Mouse (Mus musculus) MEL (cell line): ENCODE measurements around the gene Oaz2. TPM values are rescaled to one million over a fixed set of nuclear protein-coding genes. Genes with fewer than 3 reads are reported as not detected.

Experiments
- DNase-seq: peaks from one replicate; pipeline ENCODE4 v3.0.0; 2011; ENCODE audit warnings: low read depth, low spot score
- H3K27ac ChIP-seq: 2 replicates; pipeline ENCODE4 v1.5.1; 2012; ENCODE audit warnings: low read depth, mild to moderate bottlenecking, control low read depth, low read length, moderate library complexity; ENCODE audit not compliant: control insufficient read depth
- H3K27me3 ChIP-seq, 2 experiments: fragments of 150-350 bp in 1 of 2; sonication (generic) in 1 of 2; 2 replicates each; pipeline ENCODE4 v1.6.1; 2012; ENCODE audit warnings: low read length in 2 of 2, mild to moderate bottlenecking in 2 of 2, improper control_type of control experiment in 1 of 2, moderate library complexity in 1 of 2; ENCODE audit not compliant: insufficient read depth in 2 of 2, control insufficient read depth in 1 of 2
- H3K36me3 ChIP-seq, 2 experiments: 2 replicates each; pipeline ENCODE4 v1.6.1; 2012 to 2014; ENCODE audit warnings: low read length in 2 of 2, improper control_type of control experiment in 1 of 2, inconsistent platforms in 1 of 2, mild to moderate bottlenecking in 1 of 2; ENCODE audit not compliant: insufficient read depth in 2 of 2, control insufficient read depth in 1 of 2
- H3K4me1 ChIP-seq, 2 experiments: fragments of 150-350 bp in 1 of 2; sonication (generic) in 1 of 2; 2 replicates each; pipeline ENCODE4 v1.6.1; 2012; ENCODE audit warnings: low read length in 2 of 2, improper control_type of control experiment in 1 of 2, mild to moderate bottlenecking in 1 of 2; ENCODE audit not compliant: insufficient read depth in 2 of 2, control insufficient read depth in 1 of 2
- H3K4me3 ChIP-seq, 2 experiments: fragments of 150-350 bp in 1 of 2; sonication (generic) in 1 of 2; 2 replicates each; pipeline ENCODE4 v1.5.1; 2012; ENCODE audit warnings: low read depth in 2 of 2, low read length in 2 of 2, mild to moderate bottlenecking in 2 of 2, moderate library complexity in 2 of 2, control low read depth in 1 of 2, improper control_type of control experiment in 1 of 2; ENCODE audit not compliant: control insufficient read depth in 1 of 2, insufficient read depth in 1 of 2
- H3K79me2 ChIP-seq: 2 replicates; pipeline ENCODE4 v1.6.1; 2012; ENCODE audit warnings: mild to moderate bottlenecking, low read length, moderate library complexity; ENCODE audit not compliant: control insufficient read depth, poor library complexity, insufficient read depth
- H3K9ac ChIP-seq: 2 replicates; pipeline ENCODE4 v1.6.1; 2012; ENCODE audit warnings: low read depth, mild to moderate bottlenecking, control low read depth, low read length, moderate library complexity; ENCODE audit not compliant: control insufficient read depth, poor library complexity, severe bottlenecking
- H3K9me3 ChIP-seq: fragments of 150-350 bp; sonication (generic); replicated peaks from 2 replicates; pipeline ENCODE4 v1.6.1; 2012; ENCODE audit warnings: mild to moderate bottlenecking, low read length, improper control_type of control experiment, moderate library complexity; ENCODE audit not compliant: insufficient read depth
- CHD1 ChIP-seq: IDR thresholded peaks from 2 replicates; pipeline ENCODE4 v1.6.1; 2012; ENCODE audit warnings: low read depth, mild to moderate bottlenecking, inconsistent platforms, low read length, improper control_type of control experiment
- CHD2 ChIP-seq: IDR thresholded peaks from 2 replicates; pipeline ENCODE4 v1.6.1; 2011; ENCODE audit warnings: low read length, improper control_type of control experiment
- CTCF ChIP-seq, 3 experiments: IDR thresholded peaks in 2 of 3; conservative IDR thresholded peaks in 1 of 3; 2 replicates each; pipeline ENCODE4 v1.5.1; 2011 to 2012; ENCODE audit warnings: low read length in 3 of 3, low read depth in 2 of 3, mild to moderate bottlenecking in 2 of 3, improper control_type of control experiment in 1 of 3, inconsistent platforms in 1 of 3, mixed read lengths in 1 of 3, moderate library complexity in 1 of 3; ENCODE audit not compliant: control insufficient read depth in 1 of 3, insufficient read depth in 1 of 3, poor library complexity in 1 of 3, severe bottlenecking in 1 of 3
- E2F4 ChIP-seq: IDR thresholded peaks from 2 replicates; pipeline ENCODE4 v1.6.1; 2011; ENCODE audit warnings: low read depth, low read length, improper control_type of control experiment, borderline replicate concordance
- ELF1 ChIP-seq: IDR thresholded peaks from 2 replicates; pipeline ENCODE4 v1.6.1; 2014; ENCODE audit warnings: low read depth, mild to moderate bottlenecking, inconsistent platforms, low read length, improper control_type of control experiment, moderate library complexity
- EP300 ChIP-seq, 2 experiments: IDR thresholded peaks; 2 replicates each; pipeline ENCODE4 v1.6.1; 2011; ENCODE audit warnings: improper control_type of control experiment in 2 of 2, low read length in 2 of 2, low read depth in 1 of 2, mild to moderate bottlenecking in 1 of 2
- GATA1 ChIP-seq: IDR thresholded peaks from 2 replicates; pipeline ENCODE4 v1.6.1; 2011; ENCODE audit warnings: low read depth, low read length, improper control_type of control experiment
- JUND ChIP-seq: IDR thresholded peaks from 2 replicates; pipeline ENCODE4 v1.6.1; 2011; ENCODE audit warnings: low read depth, mild to moderate bottlenecking, improper control_type of control experiment, low read length
- KAT2A ChIP-seq: conservative IDR thresholded peaks from 2 replicates; pipeline ENCODE4 v1.6.1; 2012; ENCODE audit warnings: low read depth, low read length, improper control_type of control experiment, inconsistent platforms
- MAFK ChIP-seq: IDR thresholded peaks from 2 replicates; pipeline ENCODE4 v1.6.1; 2011; ENCODE audit warnings: low read depth, mild to moderate bottlenecking, low read length, improper control_type of control experiment, borderline replicate concordance
- MYC ChIP-seq: IDR thresholded peaks from 2 replicates; pipeline ENCODE4 v1.6.1; 2011; ENCODE audit warnings: low read depth, mild to moderate bottlenecking, low read length, improper control_type of control experiment, moderate library complexity
- NRF1 ChIP-seq: IDR thresholded peaks from 2 replicates; pipeline ENCODE4 v1.6.1; 2014; ENCODE audit warnings: low read depth, mild to moderate bottlenecking, inconsistent platforms, low read length, improper control_type of control experiment, moderate library complexity; ENCODE audit not compliant: poor library complexity, insufficient read depth, severe bottlenecking
- POLR2AphosphoS2 ChIP-seq: IDR thresholded peaks from 2 replicates; pipeline ENCODE4 v1.6.1; 2011; ENCODE audit warnings: low read length, improper control_type of control experiment
- RAD21 ChIP-seq: IDR thresholded peaks from 2 replicates; pipeline ENCODE4 v1.6.1; 2011; ENCODE audit warnings: mild to moderate bottlenecking, low read depth, low read length, improper control_type of control experiment
- RCOR1 ChIP-seq: IDR thresholded peaks from 2 replicates; pipeline ENCODE4 v1.6.1; 2012; ENCODE audit warnings: low read depth, mild to moderate bottlenecking, inconsistent platforms, low read length, improper control_type of control experiment
- SMC3 ChIP-seq: IDR thresholded peaks from 2 replicates; pipeline ENCODE4 v1.6.1; 2011; ENCODE audit warnings: low read depth, low read length, improper control_type of control experiment
- TBP ChIP-seq: IDR thresholded peaks from 2 replicates; pipeline ENCODE4 v1.8.0; 2011; ENCODE audit warnings: low read depth, low read length, improper control_type of control experiment
- TCF12 ChIP-seq: IDR thresholded peaks from 2 replicates; pipeline ENCODE4 v1.6.1; 2014; ENCODE audit warnings: low read depth, mild to moderate bottlenecking, inconsistent platforms, low read length, improper control_type of control experiment, moderate library complexity
- UBTF ChIP-seq: IDR thresholded peaks from 2 replicates; pipeline ENCODE4 v1.6.1; 2012; ENCODE audit warnings: low read depth, mild to moderate bottlenecking, inconsistent platforms, low read length, improper control_type of control experiment, moderate library complexity, borderline replicate concordance; ENCODE audit not compliant: insufficient read depth
- USF2 ChIP-seq, 2 experiments: IDR thresholded peaks; 2 replicates each; pipeline ENCODE4 v1.6.1; 2011 to 2012; ENCODE audit warnings: improper control_type of control experiment in 2 of 2, low read length in 2 of 2, borderline replicate concordance in 1 of 2, inconsistent platforms in 1 of 2, low read depth in 1 of 2, mild to moderate bottlenecking in 1 of 2; ENCODE audit not compliant: insufficient read depth in 1 of 2
- ZC3H11A ChIP-seq: IDR thresholded peaks from 2 replicates; pipeline ENCODE4 v1.6.1; 2012; ENCODE audit warnings: low read depth, mild to moderate bottlenecking, inconsistent platforms, low read length, improper control_type of control experiment
- polyA plus RNA-seq, 2 experiments: library from polyadenylated mRNA; stranded (reverse) in 1 of 2; unstranded in 1 of 2; fragments of >175 nt in 1 of 2; fragments of >200 nt in 1 of 2; gene quantifications; 2 replicates each; pipeline versions ENCODE4 v1.2.1 to v1.2.4; 2012; ENCODE audit warnings: low replicate concordance in 2 of 2, low read depth in 1 of 2; ENCODE audit not compliant: insufficient read length in 2 of 2, insufficient read depth in 1 of 2, missing spikeins in 1 of 2
- total RNA-seq: library from RNA; depleted of rRNA; stranded (reverse); fragments of 300-350 nt; gene quantifications from 2 replicates; pipeline ENCODE4 v1.2.3, GENCODE M21; 2012

Oaz2 gene
- total and polyA plus RNA-seq, 3 experiments: 16.4 to 34.6 TPM; not detected in 1

- Histone ChIP-seq H3K9ac (peak overlapping the region; percentile 17; the same call in 1 of the 2 replicates), H3K9me3 (no peaks in the 10 kb centered on the region), H3K27ac (peak overlapping the region; percentile 45), H3K79me2 (no peaks in the 10 kb centered on the region), H3K4me3 (no peak overlapping the region), H3K27me3 (no peaks in the 10 kb centered on the region), H3K36me3 (peaks cover 7 to 16% of the 10 kb centered on the region in 2 experiments), H3K4me1 (peaks cover 4 to 13% of the 10 kb centered on the region in 2 experiments)
- peak; percentile 79 for DNase-seq
- TF ChIP-seq TCF12 (no peak), ELF1 (0 out of 2 replicates have a peak, but pooled peaks have one; percentile 10)
These were observed 25.3 kb downstream of the Oaz2 start for GRCm38 (mm10) chr9:65692959-65693603.

DNA sequence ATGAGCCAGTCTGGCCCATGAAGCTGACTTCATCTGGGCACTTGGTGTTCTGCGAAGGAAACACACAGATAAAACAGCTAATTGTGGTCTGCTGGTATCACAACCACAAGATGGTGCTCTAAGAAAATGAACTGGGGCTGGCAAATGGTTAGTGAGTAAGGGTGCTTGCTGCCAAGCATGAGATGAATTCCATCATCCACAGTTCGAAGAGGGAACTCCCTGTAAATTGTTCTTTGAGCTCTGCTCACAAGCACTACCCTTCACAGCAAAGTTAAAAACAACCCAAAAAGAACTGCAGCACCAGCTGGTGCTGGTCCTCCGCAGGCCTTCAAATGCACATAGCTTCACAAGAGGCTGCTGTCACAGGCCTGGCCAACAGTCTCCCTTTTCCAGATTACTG, 27.8 kb downstream of the Oaz2 start:
- Histone ChIP-seq H3K36me3 (peaks cover 7 to 17% of the 10 kb centered on the region in 2 experiments), H3K79me2 (no peaks in the 10 kb centered on the region), H3K9ac (no peak overlapping the region), H3K4me1 (peaks cover 5 to 16% of the 10 kb centered on the region in 2 experiments), H3K27me3 (no peaks in the 10 kb centered on the region), H3K4me3 (no peak overlapping the region), H3K27ac (no peak overlapping the region), H3K9me3 (no peaks in the 10 kb centered on the region)
- TF ChIP-seq SMC3: peak; percentile 59
- TF ChIP-seq CHD2: no peak
- peak; percentile 27; the same call in 1 of the 2 replicates for TF ChIP-seq ZC3H11A
- TF ChIP-seq KAT2A: no peak
- no peak for TF ChIP-seq USF2 (IDR thresholded peaks at IDR 0.05; ENCODE audit: borderline replicate concordance in 1 of 2, insufficient read depth in 1 of 2, low read depth in 1 of 2, low read length in 2 of 2)
- TF ChIP-seq RAD21: peak; percentile 54
- no peak for TF ChIP-seq MAFK
- TF ChIP-seq CTCF (IDR thresholded peaks at IDR 0.05 in 2 of 3, conservative IDR thresholded peaks at IDR 0.05 in 1 of 3; ENCODE audit: control insufficient read depth in 1 of 3, insufficient read depth in 1 of 3, low read depth in 2 of 3, low read length in 3 of 3, poor library complexity in 1 of 3, severe bottlenecking in 1 of 3): peak in 1 of 3 experiments; percentile 57; a peak in 2 of 6 replicates
- DNase-seq: peak; percentile 45

GRCm38 (mm10) chr9:65696337-65696736, 28.5 kb downstream of the Oaz2 start:
- peaks cover 10 to 21% of the 10 kb centered on the region in 2 experiments for H3K36me3 ChIP-seq
- peaks cover 7 to 19% of the 10 kb centered on the region in 2 experiments for H3K4me1 ChIP-seq
- H3K27ac ChIP-seq: no peak overlapping the region
- TF ChIP-seq GATA1: no peak
- no peak for TF ChIP-seq MYC
- no peak for TF ChIP-seq JUND
- TF ChIP-seq RCOR1: no peak
- no peak for TF ChIP-seq E2F4
- no peak for TF ChIP-seq ZC3H11A
- TF ChIP-seq SMC3: no peak
- no peak for TF ChIP-seq TBP
- no peak for TF ChIP-seq UBTF
- no peak for TF ChIP-seq EP300 (IDR thresholded peaks at IDR 0.05; ENCODE audit: low read depth in 1 of 2, low read length in 2 of 2)
- no peak for TF ChIP-seq CHD1
- TF ChIP-seq CTCF (IDR thresholded peaks at IDR 0.05 in 2 of 3, conservative IDR thresholded peaks at IDR 0.05 in 1 of 3; ENCODE audit: control insufficient read depth in 1 of 3, insufficient read depth in 1 of 3, low read depth in 2 of 3, low read length in 3 of 3, poor library complexity in 1 of 3, severe bottlenecking in 1 of 3): no peak
- no peak for TF ChIP-seq NRF1
- no peak for TF ChIP-seq POLR2AphosphoS2
- H3K9me3 ChIP-seq: no peaks in the 10 kb centered on the region
- no peaks in the 10 kb centered on the region for H3K79me2 ChIP-seq
- DNase-seq: no peak
- H3K9ac ChIP-seq: no peak overlapping the region
- no peaks in the 10 kb centered on the region for H3K27me3 ChIP-seq
- no peak overlapping the region for H3K4me3 ChIP-seq
